Mouse (Mus musculus): ENCODE measurements around the gene Cpne2. TPM values are rescaled to one million over a fixed set of nuclear protein-coding genes. Genes with fewer than 3 reads are reported as not detected.

The Cpne2 gene
- polyA plus RNA-seq, 1 experiment from 2014 or later = 29.9 TPM

GRCm38 (mm10) chr8:94519021-94519420 lies 13.8 kb upstream of the Cpne2 start:
- Histone ChIP-seq H3K4me3 (replicated peaks) (no peak overlapping the region), H3K36me3 (no peaks in the 10 kb centered on the region), H3K4me2 (no peak overlapping the region), H3K27ac (replicated peaks) (no peak overlapping the region), H3K9ac (replicated peaks) (no peak overlapping the region), H3K27me3 (replicated peaks) (no peaks in the 10 kb centered on the region), H3K4me1 (no peaks in the 10 kb centered on the region), H3K9me3 (replicated peaks) (no peaks in the 10 kb centered on the region)
- 94% methylated on average over 5 of the region's 5 CpGs for WGBS
- ATAC-seq (ENCODE audit: low FRiP score) = no peak

- Histone ChIP-seq H3K4me1 (no peaks in the 10 kb centered on the region), H3K36me3 (no peaks in the 10 kb centered on the region), H3K4me2 (no peak overlapping the region), H3K27ac (replicated peaks) (no peak overlapping the region), H3K4me3 (replicated peaks) (no peak overlapping the region), H3K9me3 (replicated peaks) (no peaks in the 10 kb centered on the region), H3K9ac (replicated peaks) (no peak overlapping the region), H3K27me3 (replicated peaks) (no peaks in the 10 kb centered on the region)
- no peak for ATAC-seq (ENCODE audit: low FRiP score)
- WGBS = 67% methylated on average over 4 of the region's 4 CpGs
Observed at GRCm38 (mm10) chr8:94521481-94521880, 11.3 kb upstream of the Cpne2 start.

- Histone ChIP-seq H3K27ac (replicated peaks) (no peak overlapping the region), H3K4me2 (no peak overlapping the region), H3K9ac (replicated peaks) (no peak overlapping the region), H3K36me3 (no peaks in the 10 kb centered on the region), H3K4me1 (no peaks in the 10 kb centered on the region), H3K4me3 (replicated peaks) (no peak overlapping the region), H3K27me3 (replicated peaks) (no peaks in the 10 kb centered on the region), H3K9me3 (replicated peaks) (no peaks in the 10 kb centered on the region)
- ATAC-seq (ENCODE audit: low FRiP score) = no peak
- WGBS = 85% methylated on average over 3 of the region's 3 CpGs
Observed at GRCm38 (mm10) chr8:94522482-94522881, 10.3 kb upstream of the Cpne2 start.

GRCm38 (mm10) chr8:94524554-94524953 lies 8.2 kb upstream of the Cpne2 start:
- Histone ChIP-seq H3K4me3 (replicated peaks) (no peak overlapping the region), H3K9ac (replicated peaks) (no peak overlapping the region), H3K4me1 (no peaks in the 10 kb centered on the region), H3K9me3 (replicated peaks) (no peaks in the 10 kb centered on the region), H3K36me3 (no peaks in the 10 kb centered on the region), H3K4me2 (no peak overlapping the region), H3K27ac (replicated peaks) (no peak overlapping the region), H3K27me3 (replicated peaks) (no peaks in the 10 kb centered on the region)
- 89% methylated on average over 9 of the region's 9 CpGs for WGBS
- ATAC-seq (ENCODE audit: low FRiP score) = no peak

- Histone ChIP-seq H3K4me2 (no peak overlapping the region), H3K9ac (replicated peaks) (no peak overlapping the region), H3K4me3 (replicated peaks) (no peak overlapping the region), H3K27me3 (replicated peaks) (peaks cover 5% of the 10 kb centered on the region; the same call in 1 of the 2 replicates), H3K27ac (replicated peaks) (no peak overlapping the region), H3K9me3 (replicated peaks) (no peaks in the 10 kb centered on the region), H3K4me1 (peaks cover 5% of the 10 kb centered on the region), H3K36me3 (no peaks in the 10 kb centered on the region)
- whole genome bisulfite sequencing = 87% methylated on average over 7 of the region's 7 CpGs
- no peak for ATAC-seq (ENCODE audit: low FRiP score)
Observed at GRCm38 (mm10) chr8:94527178-94527577, 5.6 kb upstream of the Cpne2 start.

GRCm38 (mm10) chr8:94528245-94528644 lies 4.5 kb upstream of the Cpne2 start:
- Histone ChIP-seq H3K4me3 (replicated peaks) (no peak overlapping the region), H3K9me3 (replicated peaks) (no peaks in the 10 kb centered on the region), H3K4me2 (no peak overlapping the region), H3K36me3 (no peaks in the 10 kb centered on the region), H3K27ac (replicated peaks) (no peak overlapping the region), H3K27me3 (replicated peaks) (peaks cover 6% of the 10 kb centered on the region; the same call in 1 of the 2 replicates), H3K4me1 (peaks cover 8% of the 10 kb centered on the region), H3K9ac (replicated peaks) (no peak overlapping the region)
- ATAC-seq (ENCODE audit: low FRiP score) = no peak
- 48% methylated on average over 4 of the region's 4 CpGs for WGBS

GRCm38 (mm10) chr8:94529875-94530274 lies 2.9 kb upstream of the Cpne2 start:
- ATAC-seq (ENCODE audit: low FRiP score) = no peak
- Histone ChIP-seq H3K27ac (replicated peaks) (no peak overlapping the region), H3K27me3 (replicated peaks) (peaks cover 21% of the 10 kb centered on the region), H3K4me1 (peaks cover 24% of the 10 kb centered on the region), H3K36me3 (no peaks in the 10 kb centered on the region), H3K9me3 (replicated peaks) (no peaks in the 10 kb centered on the region), H3K4me3 (replicated peaks) (no peak overlapping the region), H3K9ac (replicated peaks) (no peak overlapping the region), H3K4me2 (no peak overlapping the region)
- 73% methylated on average over 4 of the region's 4 CpGs for WGBS

- no peak overlapping the region for H3K4me2 ChIP-seq
- WGBS = 96% methylated on average over 4 of the region's 4 CpGs
- no peak overlapping the region for H3K9ac ChIP-seq (replicated peaks)
- no peak for ATAC-seq (ENCODE audit: low FRiP score)
- H3K9me3 ChIP-seq (replicated peaks) = no peaks in the 10 kb centered on the region
- peaks cover 31% of the 10 kb centered on the region for H3K4me1 ChIP-seq
- no peaks in the 10 kb centered on the region for H3K36me3 ChIP-seq
- no peak overlapping the region for H3K4me3 ChIP-seq (replicated peaks)
- peaks cover 23% of the 10 kb centered on the region for H3K27me3 ChIP-seq (replicated peaks)
- H3K27ac ChIP-seq (replicated peaks) = no peak overlapping the region
Observed at GRCm38 (mm10) chr8:94530643-94531042, 2.1 kb upstream of the Cpne2 start.

GRCm38 (mm10) chr8:94532000-94532399 lies 790 bp upstream of the Cpne2 start:
- ATAC-seq (ENCODE audit: low FRiP score) = no peak
- Histone ChIP-seq H3K4me3 (replicated peaks) (peak overlapping the region; percentile 62), H3K4me1 (peaks cover 42% of the 10 kb centered on the region), H3K9me3 (replicated peaks) (no peaks in the 10 kb centered on the region), H3K36me3 (no peaks in the 10 kb centered on the region), H3K27me3 (replicated peaks) (peaks cover 30% of the 10 kb centered on the region), H3K9ac (replicated peaks) (no peak overlapping the region), H3K4me2 (peak overlapping the region; percentile 86), H3K27ac (replicated peaks) (peak overlapping the region; percentile 76)
- 1% methylated on average over 8 of the region's 8 CpGs for WGBS

GRCm38 (mm10) chr8:94532525-94532872 lies 291 bp upstream of the Cpne2 start:
- ATAC-seq (ENCODE audit: low FRiP score) = peak; percentile 17
- Histone ChIP-seq H3K27me3 (replicated peaks) (peaks cover 30% of the 10 kb centered on the region), H3K36me3 (no peaks in the 10 kb centered on the region), H3K9ac (replicated peaks) (peak overlapping the region; percentile 75), H3K4me3 (replicated peaks) (peak overlapping the region; percentile 62), H3K4me2 (peak overlapping the region; percentile 86), H3K27ac (replicated peaks) (peak overlapping the region; percentile 76), H3K4me1 (peaks cover 46% of the 10 kb centered on the region), H3K9me3 (replicated peaks) (no peaks in the 10 kb centered on the region)
- WGBS = under 1% methylated on average over 34 of the region's 34 CpGs

GRCm38 (mm10) chr8:94534612-94535011 lies 1.8 kb downstream of the Cpne2 start:
- no peak overlapping the region for H3K9ac ChIP-seq (replicated peaks)
- H3K4me2 ChIP-seq = peak overlapping the region; percentile 86
- no peaks in the 10 kb centered on the region for H3K9me3 ChIP-seq (replicated peaks)
- H3K4me3 ChIP-seq (replicated peaks) = no peak overlapping the region
- peak overlapping the region; percentile 76 for H3K27ac ChIP-seq (replicated peaks)
- no peaks in the 10 kb centered on the region for H3K36me3 ChIP-seq
- peaks cover 47% of the 10 kb centered on the region for H3K4me1 ChIP-seq
- peaks cover 30% of the 10 kb centered on the region for H3K27me3 ChIP-seq (replicated peaks)
- 26% methylated on average over 4 of the region's 4 CpGs for WGBS
- no peak for ATAC-seq (ENCODE audit: low FRiP score)

GRCm38 (mm10) chr8:94535631-94536030 lies 2.8 kb downstream of the Cpne2 start:
- WGBS = 80% methylated on average over 7 of the region's 7 CpGs
- 0 out of 2 replicates have a peak overlapping the region, but pooled peaks have one; percentile 18 for H3K27ac ChIP-seq (replicated peaks)
- no peaks in the 10 kb centered on the region for H3K9me3 ChIP-seq (replicated peaks)
- no peak overlapping the region for H3K4me3 ChIP-seq (replicated peaks)
- no peaks in the 10 kb centered on the region for H3K36me3 ChIP-seq
- H3K9ac ChIP-seq (replicated peaks) = no peak overlapping the region
- peaks cover 30% of the 10 kb centered on the region for H3K27me3 ChIP-seq (replicated peaks)
- no peak for ATAC-seq (ENCODE audit: low FRiP score)
- H3K4me2 ChIP-seq = peak overlapping the region; percentile 86
- H3K4me1 ChIP-seq = peaks cover 51% of the 10 kb centered on the region

- peaks cover 25% of the 10 kb centered on the region for H3K27me3 ChIP-seq (replicated peaks)
- peak; percentile 36; the same call in 1 of the 2 replicates for ATAC-seq (ENCODE audit: low FRiP score)
- H3K36me3 ChIP-seq = no peaks in the 10 kb centered on the region
- H3K4me1 ChIP-seq = peaks cover 53% of the 10 kb centered on the region
- no peaks in the 10 kb centered on the region for H3K9me3 ChIP-seq (replicated peaks)
- 59% methylated on average over 2 of the region's 2 CpGs for WGBS
- no peak overlapping the region for H3K4me2 ChIP-seq
- peak overlapping the region; percentile 63 for H3K27ac ChIP-seq (replicated peaks)
- H3K4me3 ChIP-seq (replicated peaks) = no peak overlapping the region
- H3K9ac ChIP-seq (replicated peaks) = no peak overlapping the region
Observed at GRCm38 (mm10) chr8:94537456-94537855, 4.7 kb downstream of the Cpne2 start.

Measured in neural tube, embryonic 15.5 days (tissue).